Mouse (Mus musculus): ENCODE measurements at regions not wholly inside any gene's neighbourhood (a gene's known extent, or its start where the extent isn't known, plus 50 kb on each side); places are given as distances from the start of the nearest gene placed in this dataset.

DNA sequence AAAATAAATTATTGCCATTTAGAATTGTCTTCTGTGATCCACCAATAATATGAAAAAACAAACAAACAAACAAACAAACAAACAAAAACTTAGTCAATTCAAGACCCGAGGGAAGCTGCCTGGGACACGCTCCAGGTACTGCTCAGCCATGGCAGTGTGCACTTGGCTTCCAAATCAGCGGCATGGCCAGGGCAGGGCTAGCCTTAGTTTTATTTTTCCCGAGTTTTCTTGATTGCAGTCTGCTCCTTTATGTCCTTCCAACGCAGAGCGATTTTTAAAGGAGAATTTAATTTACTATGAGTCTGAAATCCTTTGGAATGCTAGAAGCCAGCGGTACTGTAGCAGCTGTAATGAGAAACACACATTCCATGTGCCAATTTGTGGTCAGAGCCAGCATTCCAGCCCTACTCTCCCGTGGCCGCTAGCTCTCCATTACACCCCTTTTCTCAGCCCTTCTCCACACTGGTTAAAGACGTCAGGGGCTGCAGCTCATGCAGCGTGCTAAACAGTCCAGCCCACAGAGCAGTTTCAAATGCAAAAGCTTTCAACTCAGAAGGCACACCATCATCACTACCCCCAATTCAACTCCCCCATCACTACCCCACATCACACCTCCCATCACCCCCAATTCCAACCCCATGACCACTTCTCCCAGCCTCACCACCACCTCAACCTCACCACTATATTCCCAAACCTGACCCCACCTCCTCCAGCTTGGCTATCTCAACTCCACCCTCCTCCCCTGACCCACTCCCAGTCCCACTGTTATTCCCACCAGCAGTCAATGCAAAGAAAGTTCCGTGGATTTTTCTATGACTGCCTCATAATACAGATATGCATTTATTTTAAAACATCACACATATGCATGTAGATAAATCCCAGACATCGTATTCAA is 187.9 kb upstream of the Gas1 start:
- peak; percentile 17 for DNase-seq (ENCODE audit: low spot score)

DNA sequence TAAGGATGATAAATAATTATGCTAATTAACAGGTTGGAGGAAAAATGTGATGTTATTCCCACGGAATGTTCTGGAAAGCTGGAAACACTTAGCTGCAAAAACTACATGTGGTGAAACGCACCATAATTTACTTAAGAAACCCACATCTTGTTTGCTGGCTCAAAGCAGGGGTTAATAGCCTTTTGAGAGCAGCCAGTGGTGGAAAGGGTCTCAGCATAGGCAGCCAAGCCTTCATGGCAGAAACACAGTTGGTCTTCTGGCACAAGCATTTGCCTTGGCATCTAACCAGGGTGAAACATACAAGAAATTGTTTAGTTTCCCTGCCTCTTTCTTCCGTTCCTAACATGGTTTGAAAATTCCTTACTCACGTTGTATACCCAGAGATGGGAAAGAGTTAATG is 192.1 kb upstream of the Gas1 start:
- DNase-seq (ENCODE audit: low spot score): no peak

GRCm38 (mm10) chr13:60371656-60372055 is 194.5 kb upstream of the Gas1 start:
- DNase-seq (ENCODE audit: low spot score): no peak

GRCm38 (mm10) chr13:60376705-60377104 is 199.5 kb upstream of the Gas1 start:
- no peak for DNase-seq (ENCODE audit: low spot score)

DNA sequence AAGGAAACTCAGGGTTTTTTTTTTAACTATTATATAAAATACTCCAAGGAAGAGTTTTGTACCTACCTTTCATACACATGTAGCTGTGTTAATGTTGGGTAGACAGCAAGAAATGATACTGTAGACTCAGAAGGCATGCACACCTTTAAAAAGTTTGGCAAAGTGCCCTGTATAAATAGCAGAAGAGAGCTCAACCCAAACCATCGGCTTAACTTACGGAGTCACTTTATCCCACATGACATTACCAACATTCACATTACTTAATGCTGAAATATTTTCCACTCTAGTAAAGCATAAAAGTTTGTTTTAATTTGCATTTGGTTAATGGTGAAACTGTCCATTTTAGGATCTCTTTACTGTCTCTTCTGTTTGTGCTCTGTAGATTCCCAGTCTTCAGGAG is 205.7 kb upstream of the Gas1 start:
- DNase-seq (ENCODE audit: low spot score): no peak

DNA sequence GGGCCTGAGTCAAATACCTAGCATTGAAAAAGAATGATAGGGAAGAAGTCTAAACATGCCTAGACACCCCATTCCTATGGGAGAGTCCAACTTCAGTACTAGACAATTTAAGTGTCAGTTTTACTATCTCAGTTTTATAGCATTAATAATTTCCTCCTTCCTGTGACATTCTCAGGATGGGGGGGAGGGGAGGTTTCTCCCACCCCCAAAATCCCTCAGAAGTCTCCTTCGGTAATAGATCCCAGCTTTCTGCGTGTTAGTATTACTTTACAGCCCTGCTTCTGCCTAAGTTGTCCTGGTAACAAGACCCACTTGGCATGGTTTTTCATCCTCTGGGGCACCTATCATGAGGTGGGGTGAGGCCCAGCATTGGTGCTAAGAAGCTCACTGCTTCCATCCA is 202.9 kb upstream of the Dapk1 start:
- no peak for DNase-seq (ENCODE audit: low spot score)

DNA sequence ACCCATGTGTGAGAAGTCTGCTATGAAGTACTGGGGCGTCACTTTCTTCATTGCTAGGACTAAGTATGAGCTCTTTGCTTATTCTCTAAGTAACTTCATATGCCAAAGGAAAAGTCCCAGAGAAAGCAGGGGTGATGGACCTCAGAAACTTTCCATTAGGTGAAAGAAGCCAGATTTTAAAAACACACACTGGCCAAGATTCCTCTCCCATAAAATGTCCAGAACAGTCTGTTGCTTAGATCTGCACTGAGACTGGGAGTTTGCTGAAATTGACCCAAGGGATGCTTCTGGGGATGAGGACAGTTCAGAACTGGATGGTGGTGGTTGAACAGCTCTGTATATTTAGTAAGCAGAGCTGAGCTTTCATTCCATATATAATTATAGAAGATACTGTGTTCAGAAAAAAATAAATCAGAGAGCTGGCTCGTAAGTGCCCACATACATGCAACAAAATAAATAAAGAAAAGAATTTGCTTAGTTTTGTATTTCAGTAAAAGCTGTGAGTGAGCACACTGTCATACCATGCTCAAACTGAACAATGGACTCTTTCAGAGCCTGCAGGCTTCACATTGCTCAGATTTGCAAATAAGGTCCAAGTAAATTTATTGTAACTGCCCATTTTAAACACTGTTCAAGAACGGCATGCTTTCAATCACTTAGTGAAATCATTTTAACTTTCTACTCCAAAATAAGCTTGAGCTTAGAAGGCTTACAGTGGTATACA is 200.8 kb upstream of the Dapk1 start:
- no peak for DNase-seq (ENCODE audit: low spot score)

- no peak for DNase-seq (ENCODE audit: low spot score)
Measured at GRCm38 (mm10) chr13:60403471-60403870, 198.3 kb upstream of the Dapk1 start.

DNA sequence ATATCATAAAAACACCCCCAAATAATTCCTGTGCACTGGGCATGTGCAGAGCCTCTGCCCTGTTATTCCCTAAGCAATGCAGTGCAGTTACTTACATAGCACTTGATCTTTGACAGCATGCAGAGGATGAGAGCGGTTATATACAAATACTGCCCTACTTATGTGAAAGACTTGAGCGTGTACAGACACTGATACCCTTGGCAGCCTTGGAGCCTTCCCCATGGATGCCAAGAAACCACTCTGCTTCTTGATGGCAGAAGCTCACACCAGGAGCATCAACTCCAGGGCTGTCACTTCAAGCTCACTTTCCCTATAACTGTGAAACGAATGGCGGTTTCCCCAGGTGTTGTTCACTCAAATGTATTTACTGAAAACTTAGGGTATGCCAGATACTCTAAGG is 194.4 kb upstream of the Dapk1 start:
- DNase-seq (ENCODE audit: low spot score): no peak

GRCm38 (mm10) chr13:60409706-60410502 is 191.8 kb upstream of the Dapk1 start:
- DNase-seq (ENCODE audit: low spot score): peak; percentile 33

GRCm38 (mm10) chr13:60416024-60416423 is 185.7 kb upstream of the Dapk1 start:
- no peak for DNase-seq (ENCODE audit: low spot score)

DNA sequence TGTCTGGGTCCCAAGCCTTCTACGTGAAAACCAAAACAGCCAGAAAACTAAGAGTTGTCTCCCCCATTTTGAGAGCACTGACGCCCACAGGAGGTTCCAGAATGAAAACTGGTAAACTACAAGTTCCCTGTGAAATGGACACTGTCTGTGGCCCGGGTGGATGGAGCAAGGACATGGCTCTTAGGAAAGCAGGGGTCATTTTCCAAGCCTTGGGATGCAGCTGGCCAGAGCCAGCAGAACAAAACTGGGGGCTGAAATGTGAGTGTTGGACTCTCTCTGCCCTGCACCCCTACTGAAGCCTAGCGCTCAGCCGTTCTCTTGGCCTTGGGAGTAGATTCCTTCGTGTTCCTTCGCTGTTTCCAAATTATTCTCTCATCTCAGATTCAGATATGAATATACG is 184.7 kb upstream of the Dapk1 start:
- DNase-seq (ENCODE audit: low spot score): no peak

- peak; percentile 67 for DNase-seq (ENCODE audit: low spot score)
Measured at GRCm38 (mm10) chr13:60417436-60418158, 184.2 kb upstream of the Dapk1 start.

GRCm38 (mm10) chr13:60420386-60420785 is 181.4 kb upstream of the Dapk1 start:
- DNase-seq (ENCODE audit: low spot score): no peak

GRCm38 (mm10) chr13:60420842-60421696 is 180.7 kb upstream of the Dapk1 start:
- DNase-seq (ENCODE audit: low spot score): no peak

DNA sequence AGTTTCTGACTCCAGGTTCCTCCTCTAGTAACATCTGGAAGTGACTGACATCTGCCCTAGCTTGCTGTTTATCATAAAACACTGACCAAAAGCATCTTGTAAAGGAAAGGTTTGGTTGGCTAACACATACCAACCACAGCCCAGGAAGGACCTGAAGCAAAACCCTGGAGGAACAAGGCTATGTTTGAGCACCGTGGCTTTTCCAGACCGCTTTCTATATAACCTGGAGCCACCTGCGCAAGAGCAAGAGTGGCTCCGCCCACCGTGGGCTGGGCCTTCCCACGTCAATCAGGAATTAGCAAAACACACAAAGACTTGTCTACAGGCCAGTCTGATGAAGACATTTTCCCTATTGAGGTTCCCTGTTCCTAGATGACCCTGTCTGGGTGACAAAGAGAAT is 177.5 kb upstream of the Dapk1 start:
- no peak for DNase-seq (ENCODE audit: low spot score)

GRCm38 (mm10) chr13:60425140-60425539 is 176.6 kb upstream of the Dapk1 start:
- DNase-seq (ENCODE audit: low spot score): no peak

- no peak for DNase-seq (ENCODE audit: low spot score)
Measured at GRCm38 (mm10) chr13:60425556-60425955, 176.2 kb upstream of the Dapk1 start.

- no peak for DNase-seq (ENCODE audit: low spot score)
Measured at GRCm38 (mm10) chr13:60426192-60426840, 175.4 kb upstream of the Dapk1 start.

DNA sequence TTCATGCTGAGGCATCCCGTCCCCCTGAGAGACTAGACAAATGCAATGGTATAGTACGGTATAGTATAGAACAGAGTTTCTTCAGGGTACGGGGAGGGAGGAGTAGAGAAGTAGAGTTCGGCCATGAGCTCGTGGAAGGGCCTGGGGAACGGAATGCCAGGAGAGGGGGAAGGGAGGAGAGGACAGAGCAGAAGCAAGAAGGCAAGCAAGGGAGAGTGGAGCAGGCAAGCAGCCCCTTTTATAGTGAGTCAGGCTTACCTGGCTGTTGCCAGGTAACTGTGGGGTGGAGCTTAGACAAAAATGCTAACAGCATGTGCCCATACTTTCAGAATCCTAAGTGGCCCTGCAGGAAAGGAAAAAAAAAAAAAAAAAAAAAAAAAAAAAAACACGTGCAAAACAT is 174.7 kb upstream of the Dapk1 start:
- DNase-seq (ENCODE audit: low spot score): no peak

All from yolk sac, embryonic 10.5 days (tissue).